In genomic region chr5:36581924-36582642, GRCm38 (mm10) we compare ENCODE assay signal across 7 mouse cellular contexts. TPM values are rescaled to one million over a fixed set of nuclear protein-coding genes. Genes with fewer than 3 reads are reported as not detected.
A peak's percentile ranks its signal among the peaks of the same experiment; 100 is the strongest.
DNase-seq lines count a peak whose midpoint lies in the region; ATAC-seq lines count a peak whose summit lies in the region.

No protein-coding gene starts in this region.

- peak; percentile 96 for ATAC-seq in intestine, embryonic 16.5 days
- peak; percentile 98 for ATAC-seq in midbrain, embryonic 11.5 days (ENCODE audit: low FRiP score)

- peak overlapping the region; percentile 80 for H3K27ac ChIP-seq in intestine, embryonic 16.5 days (ENCODE audit: low read length)
- H3K27ac ChIP-seq in midbrain, embryonic 11.5 days (ENCODE audit: low read depth, low read length), result peak overlapping the region; percentile 75

- H3K4me2 ChIP-seq in intestine, embryonic 16.5 days (ENCODE audit: low read depth, low read length), result peak overlapping the region; percentile 77
- H3K4me2 ChIP-seq in midbrain, embryonic 11.5 days, result peak overlapping the region; percentile 89

- 2% methylated on average over 53 of the region's 54 CpGs for WGBS in intestine, embryonic 16.5 days
- 2% methylated on average over 45 of the region's 54 CpGs for WGBS in midbrain, embryonic 11.5 days

- no peaks in the 10 kb centered on the region for H3K36me3 ChIP-seq in intestine, embryonic 16.5 days (ENCODE audit: control insufficient read depth, insufficient read depth, low read length)
- no peaks in the 10 kb centered on the region; the same call in 1 of the 2 replicates for H3K36me3 ChIP-seq in midbrain, embryonic 11.5 days (ENCODE audit: control insufficient read depth, insufficient read depth, low read length)

- peak overlapping the region; percentile 84 for H3K9ac ChIP-seq in intestine, embryonic 16.5 days (ENCODE audit: low read depth, low read length)
- H3K9ac ChIP-seq in midbrain, embryonic 11.5 days (ENCODE audit: low read length), result peak overlapping the region; percentile 78

- H3K27me3 ChIP-seq in intestine, embryonic 16.5 days (replicated peaks; ENCODE audit: control insufficient read depth, insufficient read depth, low read length), result no peaks in the 10 kb centered on the region
- no peaks in the 10 kb centered on the region for H3K27me3 ChIP-seq in midbrain, embryonic 11.5 days (ENCODE audit: control insufficient read depth, insufficient read depth, low read length)

- intact Hi-C loops in left cerebral cortex, postnatal 36 days (cut with DNase I), result loop anchor here (1.0 to 10.0 kb wide), 4 partner anchors 52 to 163 kb away; partner anchors contain the start of genes Bloc1s4, Ccdc96, Grpel1 and Tada2b

- H3K4me1 ChIP-seq in intestine, embryonic 16.5 days (ENCODE audit: control insufficient read depth, insufficient read depth, low read length), result peaks cover 4% of the 10 kb centered on the region; the same call in 1 of the 2 replicates
- peaks cover 10% of the 10 kb centered on the region; the same call in 1 of the 2 replicates for H3K4me1 ChIP-seq in midbrain, embryonic 11.5 days (ENCODE audit: control insufficient read depth, insufficient read depth, low read length)

- peak overlapping the region; percentile 78 for H3K4me3 ChIP-seq in intestine, embryonic 16.5 days (ENCODE audit: low read length)
- H3K4me3 ChIP-seq in midbrain, embryonic 11.5 days (ENCODE audit: low read depth, low read length), result peak overlapping the region; percentile 80

- DNase-seq in adrenal gland, adult 8-10 months, result peak; percentile 100
- DNase-seq in embryo, embryonic 9.5 days (ENCODE audit: extremely low spot score), result peak; percentile 100
- peak; percentile 92 to 99 for DNase-seq in gastrocnemius, postnatal 4 days (ENCODE audit: low spot score in 2 of 2)
- peak; percentile 98 to 99 for DNase-seq in left cerebral cortex, postnatal 36 days (ENCODE audit: low spot score in 2 of 2)
- peak; percentile 100 for DNase-seq in midbrain, embryonic 11.5 days (ENCODE audit: low spot score, missing footprints)
- DNase-seq in skeletal muscle tissue, adult 2 months (ENCODE audit: low read depth, low spot score), result peak; percentile 98

- H3K9me3 ChIP-seq in intestine, embryonic 16.5 days (ENCODE audit: control insufficient read depth, low read length), result no peaks in the 10 kb centered on the region
- no peaks in the 10 kb centered on the region for H3K9me3 ChIP-seq in midbrain, embryonic 11.5 days (ENCODE audit: control insufficient read depth, low read length)

RNA-seq across cellular contexts. Expression of gene Tbc1d14, which starts 11.0 kb away (rescaled TPM):
- total RNA-seq in adrenal gland, adult 8-10 months (2022), result 10 to 100 TPM; 46.1 to 55.5 (median 53.4) TPM
- total RNA-seq in gastrocnemius, postnatal 4 days (2021), result 10 to 100 TPM; 24.8 to 27.5 TPM
- 30.7 and 34.0 TPM in 2 replicates for polyA plus RNA-seq in intestine, embryonic 16.5 days (2015; fragmentation: Nextera tagmentation; extraction: Ambion mirVana)
- total RNA-seq in left cerebral cortex, postnatal 36 days (2021), result 10 to 100 TPM; 73.1 to 79.2 TPM
- 41.2 TPM in 2 replicates for polyA plus RNA-seq in midbrain, embryonic 11.5 days (2014; fragmentation: Nextera tagmentation; extraction: Ambion mirVana)

Comparison
In these comparisons a context has a peak if more than half of its experiments do, and no peak if none do; other contexts are left out.
1. Peak in every context shown above with its lines: DNase-seq, ATAC-seq, H3K4me3 ChIP-seq and H3K27ac ChIP-seq.